Mouse (Mus musculus) megakaryocyte, embryonic 14.5 days (primary cell): ENCODE results near the gene Slc22a20.

Source experiments
- FLI1 ChIP-seq: IDR thresholded peaks from 2 replicates; pipeline ENCODE4 v1.6.1; 2012; ENCODE audit warnings: low read length, inconsistent platforms, mixed read lengths
- GATA1 ChIP-seq: IDR thresholded peaks from 3 replicates; pipeline ENCODE4 v1.6.1; 2012; ENCODE audit warnings: mixed read lengths, low read length, inconsistent platforms, borderline replicate concordance

GRCm38 (mm10) chr19:5977717-5978116 lies 8.2 kb downstream of the Slc22a20 start:
- TF ChIP-seq FLI1 (no peak), GATA1 (no peak)
